Mouse (Mus musculus) heart, embryonic 12.5 days (tissue): ENCODE data around the gene Ankrd13a. TPM values are rescaled to one million over a fixed set of nuclear protein-coding genes. Genes with fewer than 3 reads are reported as not detected.

ENCODE experiments used
- ATAC-seq: fragments of 200-750 bp; cut with Nextera tagmentation; 2 replicates; pipeline ENCODE4 v1.8.0; 2017; ENCODE audit warnings: moderate TSS enrichment, moderate library complexity; ENCODE audit not compliant: insufficient number of reproducible peaks, low FRiP score
- H3K27ac ChIP-seq: fragments of 300-500 bp; sonication (generic); 2 replicates; pipeline ENCODE4 v1.5.1; 2016; ENCODE audit warnings: mild to moderate bottlenecking, moderate library complexity; ENCODE audit not compliant: poor library complexity, severe bottlenecking
- H3K27me3 ChIP-seq: fragments of 300-500 bp; sonication (generic); replicated peaks from 2 replicates; pipeline ENCODE4 v1.6.1; 2016; ENCODE audit warnings: mild to moderate bottlenecking, moderate library complexity
- H3K36me3 ChIP-seq: fragments of 300-500 bp; sonication (generic); 2 replicates; pipeline ENCODE4 v1.6.1; 2016; ENCODE audit warnings: mild to moderate bottlenecking, moderate library complexity
- H3K4me1 ChIP-seq: fragments of 300-500 bp; sonication (generic); replicated peaks from 2 replicates; pipeline ENCODE4 v1.6.1; 2016; ENCODE audit warnings: mild to moderate bottlenecking
- H3K4me2 ChIP-seq: fragments of 300-500 bp; sonication (generic); 2 replicates; pipeline ENCODE4 v1.6.1; 2016; ENCODE audit warnings: mild to moderate bottlenecking, moderate library complexity
- H3K4me3 ChIP-seq: fragments of 300-500 bp; sonication (generic); 2 replicates; pipeline ENCODE4 v1.5.1; 2016; ENCODE audit warnings: mild to moderate bottlenecking
- H3K9ac ChIP-seq: fragments of 300-500 bp; sonication (generic); 2 replicates; pipeline ENCODE4 v1.6.1; 2016; ENCODE audit warnings: mild to moderate bottlenecking, moderate library complexity
- H3K9me3 ChIP-seq: fragments of 300-500 bp; sonication (generic); replicated peaks from 2 replicates; pipeline ENCODE4 v1.6.1; 2016; ENCODE audit warnings: mild to moderate bottlenecking, moderate library complexity
- WGBS: fragments of 180-500 bp; shearing (Covaris S2); methylation state at CpG from one replicate; pipeline ENCODE4 v1.1.7; 2016; 5-methylcytosine and 5-hydroxymethylcytosine counted together
- polyA plus RNA-seq: library from polyadenylated mRNA; unstranded; fragments of >200 nt; fragmentation: Nextera tagmentation; extraction: Ambion mirVana; gene quantifications from 2 replicates; pipeline ENCODE4 v1.2.1, GENCODE M21; 2016

The Ankrd13a gene
- polyA plus RNA-seq, 1 experiment from 2014 or later = 45.6 TPM

- H3K9ac ChIP-seq = no peak overlapping the region
- peaks cover 74% of the 10 kb centered on the region for H3K36me3 ChIP-seq
- H3K4me1 ChIP-seq = peaks cover 17% of the 10 kb centered on the region
- ATAC-seq = no peak
- H3K27me3 ChIP-seq = no peaks in the 10 kb centered on the region
- no peak overlapping the region for H3K27ac ChIP-seq
- no peak overlapping the region for H3K4me2 ChIP-seq
- WGBS = 31% methylated on average over 8 of the region's 8 CpGs
- no peak overlapping the region for H3K4me3 ChIP-seq
- no peaks in the 10 kb centered on the region for H3K9me3 ChIP-seq
These were observed 26.6 kb downstream of the Ankrd13a start for GRCm38 (mm10) chr5:114801049-114801448.

- peaks cover 74% of the 10 kb centered on the region for H3K36me3 ChIP-seq
- no peak for ATAC-seq
- no peak overlapping the region for H3K4me3 ChIP-seq
- H3K9me3 ChIP-seq = no peaks in the 10 kb centered on the region
- no peaks in the 10 kb centered on the region for H3K27me3 ChIP-seq
- H3K9ac ChIP-seq = no peak overlapping the region
- no peak overlapping the region for H3K27ac ChIP-seq
- WGBS = 86% methylated on average over 6 of the region's 6 CpGs
- H3K4me2 ChIP-seq = no peak overlapping the region
- H3K4me1 ChIP-seq = peaks cover 17% of the 10 kb centered on the region
These were observed 27.4 kb downstream of the Ankrd13a start for GRCm38 (mm10) chr5:114801841-114802240.

DNA sequence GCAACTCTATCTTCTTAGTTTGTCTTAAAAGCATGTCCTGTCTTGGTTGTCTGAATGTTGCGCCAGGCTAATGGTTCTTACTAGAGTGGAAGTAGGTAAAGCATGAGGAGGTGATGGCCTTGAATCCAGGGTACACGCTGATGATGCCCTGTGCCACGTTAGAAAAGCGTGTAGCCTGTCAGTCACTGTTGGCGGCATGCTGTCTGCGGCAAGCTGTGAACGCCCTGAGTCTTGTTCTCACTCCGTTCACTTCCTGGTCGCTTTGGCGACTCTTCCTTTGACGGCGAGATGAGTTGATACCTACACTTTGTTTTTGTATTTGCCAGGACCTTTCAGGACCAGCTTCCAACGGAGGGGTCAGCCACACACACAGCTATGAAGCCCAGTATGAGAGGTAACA lies 28.8 kb downstream of the Ankrd13a start:
- H3K36me3 ChIP-seq = peaks cover 70% of the 10 kb centered on the region
- peaks cover 27% of the 10 kb centered on the region for H3K4me1 ChIP-seq
- no peak overlapping the region for H3K4me3 ChIP-seq
- no peak for ATAC-seq
- no peak overlapping the region for H3K4me2 ChIP-seq
- no peak overlapping the region for H3K9ac ChIP-seq
- WGBS = 87% methylated on average over 13 of the region's 13 CpGs
- H3K9me3 ChIP-seq = no peaks in the 10 kb centered on the region
- no peaks in the 10 kb centered on the region for H3K27me3 ChIP-seq
- H3K27ac ChIP-seq = no peak overlapping the region

GRCm38 (mm10) chr5:114804335-114804734 lies 29.9 kb downstream of the Ankrd13a start:
- peaks cover 68% of the 10 kb centered on the region for H3K36me3 ChIP-seq
- 90% methylated on average over 13 of the region's 13 CpGs for WGBS

DNA sequence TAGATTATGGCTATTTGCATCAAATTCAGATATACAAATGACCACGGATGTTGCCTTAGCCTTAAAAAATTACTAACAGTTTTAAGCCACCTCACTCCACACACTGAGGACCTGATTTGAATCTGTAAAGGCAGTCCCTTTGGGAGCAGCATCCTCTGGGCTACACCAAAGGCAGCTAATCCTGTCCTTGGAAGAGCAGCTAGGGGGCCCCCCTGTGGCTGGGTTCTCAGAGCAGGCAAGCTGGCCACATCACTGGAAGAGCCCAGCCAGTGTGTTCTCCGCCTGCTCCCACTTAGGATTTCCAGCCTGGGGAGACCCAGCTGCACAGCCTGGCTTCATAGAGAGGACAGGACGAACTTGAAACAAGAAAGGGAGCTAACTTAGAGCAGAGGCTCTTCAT lies 30.5 kb downstream of the Ankrd13a start:
- 48% methylated on average over 3 of the region's 3 CpGs for WGBS
- Histone ChIP-seq H3K4me2 (no peak overlapping the region), H3K9ac (no peak overlapping the region), H3K36me3 (peaks cover 62% of the 10 kb centered on the region), H3K4me3 (no peak overlapping the region), H3K27me3 (no peaks in the 10 kb centered on the region), H3K9me3 (no peaks in the 10 kb centered on the region), H3K4me1 (peaks cover 32% of the 10 kb centered on the region), H3K27ac (no peak overlapping the region)
- ATAC-seq = no peak

More at GRCm38 (mm10) chr5:114804335-114804734, 29.9 kb downstream of the Ankrd13a start:
- H3K9me3 ChIP-seq = no peaks in the 10 kb centered on the region
- no peaks in the 10 kb centered on the region for H3K27me3 ChIP-seq
- no peak overlapping the region for H3K9ac ChIP-seq
- ATAC-seq = no peak
- no peak overlapping the region for H3K4me3 ChIP-seq
- H3K4me1 ChIP-seq = peaks cover 32% of the 10 kb centered on the region
- no peak overlapping the region for H3K27ac ChIP-seq
- H3K4me2 ChIP-seq = no peak overlapping the region

- H3K4me1 ChIP-seq = peaks cover 32% of the 10 kb centered on the region
- no peak overlapping the region for H3K4me3 ChIP-seq
- WGBS = 58% methylated on average over 15 of the region's 15 CpGs
- peak overlapping the region; percentile 81 for H3K27ac ChIP-seq
- no peak overlapping the region for H3K4me2 ChIP-seq
- no peak for ATAC-seq
- peaks cover 56% of the 10 kb centered on the region for H3K36me3 ChIP-seq
- H3K9me3 ChIP-seq = no peaks in the 10 kb centered on the region
- H3K9ac ChIP-seq = no peak overlapping the region
- no peaks in the 10 kb centered on the region for H3K27me3 ChIP-seq
These were observed 31.2 kb downstream of the Ankrd13a start for GRCm38 (mm10) chr5:114805436-114806350.

DNA sequence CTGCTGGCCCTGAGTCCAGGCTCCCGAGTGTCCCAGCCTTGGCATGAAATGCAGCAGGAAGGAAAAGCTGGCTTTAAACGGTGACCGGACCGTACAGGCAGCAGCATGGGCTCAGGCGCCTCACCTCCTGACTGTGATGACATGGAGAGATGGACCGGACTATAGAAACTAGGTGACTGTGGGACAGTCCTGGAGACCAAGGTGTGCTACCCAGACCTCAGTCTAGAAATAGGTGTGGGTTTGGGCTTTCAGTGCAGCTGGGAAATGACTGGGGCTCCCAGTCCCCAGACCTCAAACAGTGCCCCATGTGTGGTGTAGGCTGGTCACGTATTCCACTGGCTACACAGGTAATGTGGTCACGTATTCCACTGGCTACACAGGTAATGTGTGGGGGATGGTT lies 32.2 kb downstream of the Ankrd13a start:
- H3K9me3 ChIP-seq = no peaks in the 10 kb centered on the region
- H3K4me1 ChIP-seq = peaks cover 32% of the 10 kb centered on the region
- no peak for ATAC-seq
- peaks cover 47% of the 10 kb centered on the region for H3K36me3 ChIP-seq
- no peak overlapping the region for H3K4me3 ChIP-seq
- H3K27ac ChIP-seq = peak overlapping the region; percentile 81
- peak overlapping the region; percentile 29 for H3K9ac ChIP-seq
- whole genome bisulfite sequencing = 72% methylated on average over 8 of the region's 8 CpGs
- no peaks in the 10 kb centered on the region for H3K27me3 ChIP-seq
- peak overlapping the region; percentile 39; the same call in 1 of the 2 replicates for H3K4me2 ChIP-seq

GRCm38 (mm10) chr5:114807063-114807462 lies 32.6 kb downstream of the Ankrd13a start:
- Histone ChIP-seq H3K4me3 (no peak overlapping the region), H3K27ac (peak overlapping the region; percentile 81), H3K9ac (peak overlapping the region; percentile 29), H3K36me3 (peaks cover 44% of the 10 kb centered on the region), H3K27me3 (no peaks in the 10 kb centered on the region), H3K9me3 (no peaks in the 10 kb centered on the region), H3K4me2 (peak overlapping the region; percentile 39), H3K4me1 (peaks cover 32% of the 10 kb centered on the region)
- 22% methylated on average over 9 of the region's 9 CpGs for WGBS
- ATAC-seq = 0 out of 2 replicates have a peak, but pooled peaks have one; percentile 30

DNA sequence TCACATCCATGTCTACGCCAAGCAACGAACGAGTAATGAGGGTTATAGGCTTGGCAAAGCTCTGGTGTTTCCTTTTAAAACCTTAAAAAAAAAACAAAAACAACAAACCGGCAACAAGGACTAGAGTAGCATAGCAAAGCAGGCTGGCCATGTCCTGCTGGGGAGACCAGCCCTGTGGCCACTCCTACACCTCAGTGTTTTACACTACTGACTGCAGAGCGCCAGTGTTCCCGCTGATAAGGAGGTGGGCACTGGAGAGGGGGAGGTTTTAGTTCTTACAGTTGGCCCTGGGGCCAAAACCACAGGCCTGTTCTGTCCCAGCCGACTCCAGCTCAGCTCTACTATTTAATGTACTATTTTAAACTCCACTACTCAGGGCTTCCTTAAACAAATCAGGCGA lies 33.0 kb downstream of the Ankrd13a start:
- peak overlapping the region; percentile 39 for H3K4me2 ChIP-seq
- peaks cover 37% of the 10 kb centered on the region for H3K4me1 ChIP-seq
- ATAC-seq = peak; percentile 81
- no peak overlapping the region for H3K9ac ChIP-seq
- H3K36me3 ChIP-seq = peaks cover 40% of the 10 kb centered on the region
- 11% methylated on average over 8 of the region's 8 CpGs for WGBS
- no peak overlapping the region for H3K4me3 ChIP-seq
- no peaks in the 10 kb centered on the region for H3K9me3 ChIP-seq
- H3K27ac ChIP-seq = peak overlapping the region; percentile 81
- H3K27me3 ChIP-seq = no peaks in the 10 kb centered on the region

- Histone ChIP-seq H3K36me3 (peaks cover 37% of the 10 kb centered on the region), H3K4me3 (no peak overlapping the region), H3K27me3 (no peaks in the 10 kb centered on the region), H3K9ac (no peak overlapping the region), H3K27ac (peak overlapping the region; percentile 81), H3K4me1 (peaks cover 41% of the 10 kb centered on the region), H3K4me2 (no peak overlapping the region), H3K9me3 (no peaks in the 10 kb centered on the region)
- no peak for ATAC-seq
- WGBS = 71% methylated on average over 6 of the region's 6 CpGs
These were observed 33.4 kb downstream of the Ankrd13a start for GRCm38 (mm10) chr5:114807893-114808292.

DNA sequence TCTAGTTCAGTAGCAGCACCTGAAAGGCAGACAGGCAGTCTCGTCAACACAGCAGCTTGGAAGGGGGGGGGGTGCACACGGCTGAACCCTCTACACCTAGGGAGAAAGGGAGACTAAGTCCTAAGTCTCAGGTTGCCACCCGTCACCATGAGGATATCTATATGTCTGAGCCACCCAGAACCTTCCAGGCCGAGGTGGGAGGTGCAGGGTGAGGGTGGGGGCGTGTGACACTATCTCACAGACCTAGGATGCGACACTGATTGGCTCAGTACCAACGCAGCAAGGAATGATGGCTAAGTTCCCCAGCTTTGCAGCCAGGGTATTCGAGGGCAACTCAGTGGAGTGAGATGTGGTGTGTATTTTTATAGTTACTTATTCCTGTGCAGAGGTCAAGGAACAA lies 33.9 kb downstream of the Ankrd13a start:
- no peaks in the 10 kb centered on the region for H3K9me3 ChIP-seq
- H3K27ac ChIP-seq = no peak overlapping the region
- peaks cover 41% of the 10 kb centered on the region for H3K4me1 ChIP-seq
- 73% methylated on average over 8 of the region's 8 CpGs for WGBS
- H3K36me3 ChIP-seq = peaks cover 32% of the 10 kb centered on the region
- H3K4me2 ChIP-seq = no peak overlapping the region
- H3K27me3 ChIP-seq = no peaks in the 10 kb centered on the region
- no peak overlapping the region for H3K9ac ChIP-seq
- no peak overlapping the region for H3K4me3 ChIP-seq
- no peak for ATAC-seq
